Mouse (Mus musculus) heart, postnatal 36 days (tissue): ENCODE measurements around the gene Tbck. TPM values are rescaled to one million over a fixed set of nuclear protein-coding genes. Genes with fewer than 3 reads are reported as not detected.

Experiments
- DNase-seq, 2 experiments: peaks; one replicate each; pipeline ENCODE4 v3.0.0; 2021 to 2022
- intact Hi-C: fragments of 180-260 bp; cut with DNase I; formaldehyde crosslinking; loops from one replicate; pipeline ENCODE4 v1.15.1; 2025
- total RNA-seq, 2 experiments: library from RNA; stranded (reverse); gene quantifications; 2 replicates each; pipeline ENCODE4 v1.2.3; 2021

Gene Tbck
- total RNA-seq, 2 experiments from 2014 or later, result 13.3 to 13.6 TPM

DNA sequence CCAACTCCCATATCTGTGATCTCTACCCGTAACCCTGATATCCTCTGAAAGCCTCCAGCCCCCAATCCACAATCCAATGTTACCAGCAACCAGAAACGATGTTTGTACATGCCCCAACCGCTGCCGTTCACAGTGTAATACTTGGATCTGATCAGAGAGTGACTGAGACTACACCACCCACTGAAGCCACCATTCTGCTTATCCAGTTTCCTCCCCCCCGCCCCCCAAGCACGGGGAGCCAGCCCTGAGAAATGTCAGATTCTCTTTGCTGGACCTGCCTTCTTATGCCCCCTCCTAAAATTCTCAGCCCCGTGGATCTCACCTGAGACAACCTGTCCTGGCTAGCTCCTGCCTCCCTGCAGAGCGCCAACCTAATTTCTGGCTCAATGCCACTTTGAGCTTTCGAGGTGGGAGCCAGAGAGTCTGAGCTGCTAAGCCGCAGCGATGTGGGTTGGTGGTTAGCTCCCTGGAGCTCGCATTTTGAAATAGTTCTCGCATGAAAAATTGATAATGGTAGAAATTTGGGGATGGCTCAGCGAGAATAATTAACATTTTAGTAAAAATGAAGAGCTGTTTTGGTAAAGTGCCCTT lies 180.5 kb downstream of the Tbck start:
- intact Hi-C loops, result no loop called here
- DNase-seq, result no peak

DNA sequence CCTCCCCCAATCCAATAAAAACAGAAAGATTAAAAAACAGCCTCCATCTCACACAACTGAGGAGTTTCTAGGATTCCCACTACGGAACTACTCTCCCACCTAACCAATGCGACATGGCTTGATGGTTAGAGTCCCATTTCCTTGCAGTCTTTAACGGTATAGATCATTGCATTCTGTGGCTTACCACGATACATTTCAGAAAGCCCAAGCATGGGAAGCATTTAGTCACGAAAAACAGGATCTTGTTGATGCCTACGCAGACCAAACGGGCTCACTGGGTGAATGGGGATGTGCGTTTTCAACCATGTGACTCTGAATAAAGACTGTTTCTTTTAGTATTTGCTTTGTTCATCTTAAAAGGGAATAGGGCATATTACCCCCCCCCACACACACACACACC lies 181.0 kb downstream of the Tbck start:
- intact Hi-C loops, result no loop called here
- DNase-seq, result no peak

DNA sequence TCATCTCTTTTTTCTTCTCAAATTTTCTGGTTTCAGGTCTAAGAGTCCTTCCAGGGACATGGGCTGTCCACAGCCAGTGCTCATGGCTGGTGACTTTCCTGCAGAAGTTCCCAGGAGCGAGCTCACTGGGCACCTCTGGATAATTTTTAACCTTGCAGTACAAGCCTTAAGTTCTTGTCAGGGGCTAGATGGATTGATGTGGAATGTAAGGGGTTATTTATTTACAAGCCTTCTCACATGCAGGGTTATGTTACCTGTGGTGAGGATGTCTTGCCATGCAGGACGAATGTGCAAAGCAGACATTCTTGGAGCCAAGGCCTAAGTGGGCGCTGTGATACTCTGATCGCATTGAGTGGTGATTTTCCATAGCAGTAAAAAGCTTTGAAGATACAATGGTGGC lies 181.7 kb downstream of the Tbck start:
- intact Hi-C loops, result no loop called here
- no peak for DNase-seq

DNA sequence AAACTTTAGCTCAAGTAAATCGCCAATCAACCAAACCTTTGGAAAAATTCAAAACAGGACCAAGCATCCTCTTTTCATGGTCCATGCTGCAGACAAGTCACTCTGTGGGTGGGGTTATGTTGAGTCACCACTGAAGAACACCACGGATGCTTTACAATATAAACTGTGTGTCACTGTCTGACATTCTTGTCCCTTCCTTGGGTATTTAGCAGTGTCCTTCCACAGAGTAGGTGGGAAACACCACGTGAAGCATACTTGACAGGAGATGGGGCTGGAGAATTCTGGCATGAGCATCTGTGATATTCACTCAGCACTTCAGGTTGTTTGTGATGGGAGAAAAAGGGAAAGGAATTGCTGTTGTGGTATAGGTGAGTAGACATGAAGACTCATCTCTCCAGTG lies 183.0 kb downstream of the Tbck start:
- DNase-seq, result no peak
- intact Hi-C loops, result no loop called here

DNA sequence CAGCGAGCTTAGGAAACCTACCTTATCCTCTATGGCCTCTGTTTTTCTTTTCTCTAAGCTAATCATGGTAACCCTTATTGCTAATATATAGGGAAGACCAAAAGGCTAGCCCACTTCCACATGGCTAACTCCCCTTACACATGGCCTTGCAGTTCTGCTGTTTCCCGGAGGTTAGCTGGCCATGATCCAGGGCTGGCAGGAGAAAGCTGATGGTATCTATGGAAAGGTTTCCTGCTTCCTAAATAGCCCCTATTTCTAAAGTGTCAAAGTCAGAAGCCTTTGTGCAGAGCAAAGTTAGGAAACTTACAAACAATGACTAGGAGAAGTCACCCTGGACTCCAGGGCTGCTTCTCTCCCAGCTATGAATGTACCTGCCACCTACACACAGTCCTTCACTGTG lies 184.9 kb downstream of the Tbck start:
- peak in 1 of 2 experiments; percentile 18 for DNase-seq
- intact Hi-C loops, result no loop called here

DNA sequence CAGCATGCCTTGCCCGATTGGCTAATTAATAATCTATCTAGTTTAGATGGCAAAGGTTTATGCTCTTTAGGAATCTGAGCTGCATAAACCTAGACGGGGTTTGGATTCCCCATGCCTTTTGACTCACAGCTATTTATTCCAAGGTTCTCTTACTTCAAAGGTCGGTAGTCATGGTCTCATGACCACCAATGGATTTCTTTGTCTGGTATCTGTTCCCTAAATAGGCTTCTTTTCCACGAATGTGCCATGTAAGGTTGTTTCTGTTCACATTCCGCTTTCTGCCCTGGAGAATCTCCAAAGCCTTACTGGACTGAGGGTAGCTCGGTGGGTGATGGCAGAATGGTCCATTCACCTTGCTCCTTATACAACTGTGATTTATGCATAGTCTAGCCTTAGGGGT lies 186.1 kb downstream of the Tbck start:
- DNase-seq, result no peak
- intact Hi-C loops, result no loop called here

DNA sequence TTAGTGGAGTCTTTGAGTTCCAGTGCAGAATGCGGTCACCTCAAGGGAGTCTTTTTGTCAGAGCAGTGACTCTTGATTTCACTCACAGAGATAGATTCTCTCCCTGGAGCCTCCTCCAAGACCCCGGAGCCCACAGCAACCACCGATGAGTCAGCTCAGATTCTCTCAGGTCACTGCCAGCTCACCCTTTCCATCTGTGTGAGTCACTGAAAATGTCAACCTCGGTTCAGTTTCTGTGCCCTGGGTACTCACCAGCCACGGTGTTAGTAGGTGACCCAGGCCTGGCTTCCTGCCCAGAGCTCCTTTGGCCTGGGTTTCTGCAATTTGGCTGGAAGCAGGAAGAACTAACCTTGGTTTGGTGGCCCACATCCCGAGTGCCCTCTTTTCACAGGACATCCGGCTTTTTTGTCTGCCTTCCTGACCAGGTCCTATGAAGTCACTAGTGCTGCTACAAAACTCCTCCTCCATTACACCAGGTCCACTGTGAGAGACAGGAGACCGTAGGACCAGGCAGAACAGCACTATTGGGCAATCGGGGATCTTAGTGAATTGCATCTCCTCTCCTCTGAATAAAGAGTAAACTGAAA lies 187.5 kb downstream of the Tbck start:
- peak; percentile 50 to 58 for DNase-seq
- intact Hi-C loops, result no loop called here

DNA sequence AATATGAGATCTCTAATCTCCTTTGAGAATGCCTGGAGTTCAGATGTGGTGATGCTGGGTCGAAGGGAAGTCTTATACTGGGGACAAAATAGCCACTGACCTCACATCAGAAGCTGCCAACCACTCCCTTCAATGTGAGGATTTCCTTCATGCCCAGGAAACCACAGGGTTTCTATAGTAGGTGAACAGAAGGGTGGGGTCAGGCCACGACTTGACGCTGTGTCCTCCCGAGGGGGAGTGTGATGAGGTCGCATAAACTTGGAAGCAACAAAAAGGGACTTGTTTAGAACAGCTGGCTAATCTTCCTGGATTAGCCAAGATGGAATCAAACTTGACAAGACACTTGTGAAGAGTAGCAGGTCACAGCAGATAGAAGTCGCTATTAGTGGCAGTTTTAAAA lies 189.3 kb downstream of the Tbck start:
- DNase-seq, result no peak
- intact Hi-C loops, result no loop called here

DNA sequence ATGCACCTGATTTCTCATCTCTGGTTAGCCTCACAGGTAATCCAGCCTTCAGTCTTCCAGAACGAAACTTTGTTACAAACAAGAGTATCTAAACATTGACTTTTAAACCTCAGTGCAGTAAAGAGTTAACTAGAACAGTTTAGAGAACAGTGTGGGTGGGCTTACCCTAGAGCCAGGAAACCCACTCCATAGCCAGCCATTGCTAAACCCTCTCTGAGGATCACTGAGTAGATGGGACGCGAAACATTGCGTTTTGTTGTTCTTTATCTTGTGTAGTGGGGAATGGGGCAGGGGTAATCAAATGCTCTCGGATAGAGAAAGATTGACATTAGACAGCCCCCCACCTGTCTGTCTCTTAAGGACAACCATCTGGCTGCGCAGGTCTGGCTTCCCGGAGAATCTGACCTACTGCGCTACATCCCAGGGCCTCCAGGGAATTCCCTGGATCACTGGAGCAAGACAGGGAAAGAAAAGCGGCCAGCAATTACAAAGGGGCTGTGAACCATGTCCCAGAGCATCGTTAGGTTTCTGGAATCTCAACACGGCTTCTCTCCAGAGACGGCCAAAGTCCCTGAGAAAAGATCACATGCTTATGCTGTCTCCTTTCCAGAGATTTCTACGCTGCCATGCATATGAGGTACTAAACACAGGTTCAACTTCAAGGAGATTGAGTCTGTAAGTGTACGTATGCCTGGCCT lies 192.2 kb downstream of the Tbck start:
- no peak for DNase-seq
- intact Hi-C loops, result no loop called here

DNA sequence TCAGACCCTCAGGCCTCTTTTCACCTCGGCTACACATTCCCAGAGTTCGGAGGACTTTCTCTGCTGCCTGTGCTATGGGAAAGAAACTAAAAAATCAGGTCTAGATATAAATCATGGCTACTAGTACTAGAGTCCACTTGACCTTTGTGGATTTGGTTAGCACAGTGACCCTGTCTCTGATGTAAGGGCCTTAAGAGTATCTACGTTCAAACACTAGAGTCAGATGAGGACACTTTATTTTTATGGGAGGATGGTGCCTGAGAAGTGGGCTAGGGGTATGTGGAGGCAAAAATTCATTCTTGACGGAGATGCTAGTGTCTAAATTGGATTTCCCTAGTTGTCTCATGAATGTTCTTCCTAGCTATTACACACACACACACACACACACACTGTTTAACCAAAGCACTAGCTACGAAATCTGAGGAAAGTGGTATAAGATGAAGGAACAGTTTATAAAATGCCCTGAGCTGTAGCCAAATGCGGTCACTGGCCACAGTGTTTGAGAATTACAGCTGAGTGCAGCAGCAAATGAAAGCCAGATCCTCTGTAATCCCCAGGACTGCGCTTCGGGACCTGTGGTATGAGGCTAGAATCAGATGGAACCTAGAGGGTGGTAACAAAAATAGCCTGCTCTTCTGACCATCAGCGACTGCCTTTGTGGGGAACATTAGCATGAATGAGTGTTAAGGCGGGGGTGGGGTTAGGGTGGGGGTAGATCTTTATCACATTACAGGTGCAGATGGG lies 193.2 kb downstream of the Tbck start:
- DNase-seq, result no peak
- intact Hi-C loops, result no loop called here

DNA sequence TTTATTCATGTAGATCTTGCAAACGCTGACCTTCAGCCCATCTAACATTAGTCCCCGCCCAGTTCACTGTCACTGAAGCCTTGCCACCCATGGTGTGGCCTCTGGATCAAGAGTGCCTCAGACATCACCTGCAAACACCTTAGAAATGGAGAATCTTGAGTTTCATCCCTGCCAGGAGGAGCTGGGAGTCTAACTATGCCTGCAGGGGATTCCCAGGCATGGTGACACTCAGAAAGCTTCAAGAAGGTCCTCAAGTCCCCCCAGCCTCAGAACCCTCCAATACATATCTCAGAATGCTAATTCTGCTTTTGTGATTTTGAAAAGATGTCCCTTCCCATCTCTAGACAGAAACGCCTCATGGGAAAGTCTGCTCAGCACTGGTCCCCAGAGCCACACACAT lies 196.4 kb downstream of the Tbck start:
- no peak for DNase-seq
- intact Hi-C loops, result no loop called here

DNA sequence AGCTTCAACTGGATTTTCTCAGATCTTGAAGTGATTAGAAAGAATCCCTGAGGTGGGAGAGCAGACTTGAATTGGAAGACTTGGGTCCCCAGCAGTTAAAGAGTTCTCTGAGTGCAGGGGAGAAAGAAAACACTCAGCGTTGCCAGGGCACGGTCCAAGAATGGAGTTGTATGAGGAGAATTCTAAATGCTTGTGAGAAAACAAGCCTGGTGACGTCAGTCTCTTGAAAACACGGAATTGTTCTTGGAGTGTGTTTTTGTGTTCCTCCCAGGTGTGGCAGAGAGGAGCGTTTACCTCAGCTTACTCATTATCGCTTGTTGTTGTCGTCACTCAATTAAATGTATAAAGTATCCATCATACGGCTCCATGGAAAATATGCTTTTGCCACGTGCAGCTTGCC lies 196.9 kb downstream of the Tbck start:
- no peak for DNase-seq
- intact Hi-C loops, result no loop called here

DNA sequence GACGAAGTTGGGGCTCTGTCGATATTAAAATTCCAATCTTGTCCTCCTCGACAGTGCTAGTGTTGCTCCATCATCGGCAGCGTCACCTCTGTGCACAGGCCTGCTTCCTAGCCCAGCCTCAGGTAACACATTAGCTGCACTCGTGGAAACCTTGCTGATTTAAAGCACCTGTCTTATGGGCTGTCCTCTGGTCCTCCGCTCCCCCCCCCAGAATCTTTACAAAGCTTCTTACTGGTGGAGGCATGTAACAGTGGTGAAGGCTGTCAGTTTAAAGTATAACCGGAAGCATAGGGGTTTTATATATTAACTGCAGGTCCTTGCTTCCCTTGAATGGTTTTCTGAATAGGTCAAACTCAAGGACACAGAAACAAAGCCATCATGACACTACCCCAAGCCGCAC lies 199.3 kb downstream of the Tbck start:
- intact Hi-C loops, result no loop called here
- DNase-seq, result no peak

DNA sequence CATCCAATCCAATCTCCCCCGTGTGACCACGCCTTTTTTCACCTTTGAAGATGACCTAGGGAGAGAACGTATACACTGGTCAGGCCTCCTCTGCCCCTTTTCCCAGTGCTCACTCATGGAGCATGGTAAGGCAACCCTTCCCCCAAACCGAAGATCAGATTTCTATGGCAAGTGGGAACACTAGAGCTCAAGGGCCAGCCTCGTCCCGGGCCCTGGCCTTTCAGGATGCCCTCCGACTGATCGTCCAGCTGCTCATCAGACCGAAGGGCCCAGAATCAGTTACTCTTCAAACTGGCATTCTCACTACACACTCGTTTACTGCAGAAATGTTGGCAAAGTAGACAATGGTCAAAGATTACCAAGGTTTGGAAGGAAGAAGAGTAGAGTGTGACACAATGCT lies 200.5 kb downstream of the Tbck start:
- intact Hi-C loops, result no loop called here
- no peak for DNase-seq

DNA sequence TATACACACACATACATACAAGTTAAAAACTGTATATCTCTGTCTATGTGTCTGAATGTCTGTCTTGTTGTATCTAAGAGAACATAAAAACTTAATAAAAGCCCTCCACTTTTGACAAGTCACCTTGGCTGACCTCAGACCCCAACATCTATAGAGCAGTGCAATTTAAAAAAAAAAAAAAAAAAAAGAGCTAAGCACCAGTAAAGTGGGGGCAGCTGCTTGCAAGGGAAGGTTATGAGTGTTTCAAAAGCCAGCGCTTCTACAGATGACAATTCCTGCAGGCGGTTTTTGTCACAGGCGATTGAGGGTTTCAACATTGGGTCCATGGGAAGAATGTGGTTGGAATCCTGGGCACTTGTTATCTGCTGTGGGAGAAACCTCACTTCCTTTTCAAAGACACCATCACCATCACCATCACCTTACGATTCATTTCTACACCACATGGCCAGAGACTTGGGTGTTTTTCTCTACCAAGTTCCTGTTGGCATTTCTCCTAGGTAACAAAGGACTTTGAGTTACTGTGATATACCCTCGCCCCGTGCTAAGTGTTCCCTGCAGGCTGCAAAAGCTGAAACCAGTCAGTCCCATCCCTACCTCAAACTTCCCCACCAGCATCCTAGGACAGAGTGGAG lies 202.6 kb downstream of the Tbck start:
- DNase-seq, result no peak
- intact Hi-C loops, result no loop called here

DNA sequence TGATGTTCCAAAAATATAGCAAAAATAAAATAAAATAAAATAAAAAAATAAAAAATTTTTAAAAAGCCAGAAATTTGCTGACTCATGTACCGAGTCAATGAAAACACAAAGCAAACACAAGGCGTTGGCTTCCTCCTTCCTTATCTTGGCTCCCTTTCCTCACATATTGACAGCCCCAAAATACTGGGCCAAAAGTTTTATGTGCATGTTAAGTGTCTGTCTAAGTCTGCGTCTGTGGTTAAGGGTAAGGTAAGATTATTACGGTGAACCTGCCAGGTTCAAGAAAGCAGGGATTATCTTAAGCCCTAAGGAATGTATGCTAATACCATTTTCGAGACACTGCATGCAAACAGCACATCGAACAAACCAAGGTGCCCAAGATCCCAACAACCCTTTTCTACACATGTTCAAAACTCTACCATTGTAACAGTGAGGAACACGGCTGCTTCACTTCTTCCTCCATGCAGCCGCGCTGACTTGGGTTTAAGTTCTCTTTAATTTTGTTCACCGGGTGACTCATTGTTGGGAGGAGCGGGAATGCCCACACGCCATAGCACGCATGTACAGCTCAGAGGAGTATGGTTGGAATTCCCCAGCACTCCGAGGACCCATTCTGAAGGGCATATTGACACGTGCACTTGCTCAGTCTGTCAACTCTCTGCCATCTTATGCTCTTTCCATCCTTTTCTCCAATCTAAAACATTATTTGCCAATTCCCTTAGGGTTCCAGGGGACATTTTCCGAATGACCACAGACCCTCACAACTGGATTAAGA lies 203.3 kb downstream of the Tbck start:
- no peak for DNase-seq
- intact Hi-C loops, result no loop called here
